Mouse (Mus musculus) CH12.LX (cell line): ENCODE measurements around the gene Fbxl17.
A peak's percentile ranks its signal among the peaks of the same experiment; 100 is the strongest.

Experiments used
- CTCF ChIP-seq, 2 experiments: IDR thresholded peaks in 1 of 2; conservative IDR thresholded peaks in 1 of 2; 2 replicates each; pipeline ENCODE4 v1.5.1; 2011 to 2012; ENCODE audit warnings: low read depth in 2 of 2, low read length in 2 of 2, improper control_type of control experiment in 1 of 2, inconsistent platforms in 1 of 2, mild to moderate bottlenecking in 1 of 2, moderate library complexity in 1 of 2
- JUND ChIP-seq: conservative IDR thresholded peaks from 2 replicates; pipeline ENCODE4 v1.6.1; 2011; ENCODE audit warnings: low read depth, low read length, improper control_type of control experiment
- POLR2A ChIP-seq: IDR thresholded peaks from 2 replicates; pipeline ENCODE4 v1.6.1; 2011; ENCODE audit warnings: low read depth, mild to moderate bottlenecking, improper control_type of control experiment, low read length

- TF ChIP-seq POLR2A (no peak), CTCF (conservative IDR thresholded peaks at IDR 0.05 in 1 of 2, IDR thresholded peaks at IDR 0.05 in 1 of 2; ENCODE audit: low read depth in 2 of 2, low read length in 2 of 2) (peak; percentile 73 to 89), JUND (no peak)
These were observed 32.0 kb downstream of the Fbxl17 start for GRCm38 (mm10) chr17:63467866-63468265.
